14 mouse cellular contexts compared by ENCODE assay signal in the genomic region with DNA sequence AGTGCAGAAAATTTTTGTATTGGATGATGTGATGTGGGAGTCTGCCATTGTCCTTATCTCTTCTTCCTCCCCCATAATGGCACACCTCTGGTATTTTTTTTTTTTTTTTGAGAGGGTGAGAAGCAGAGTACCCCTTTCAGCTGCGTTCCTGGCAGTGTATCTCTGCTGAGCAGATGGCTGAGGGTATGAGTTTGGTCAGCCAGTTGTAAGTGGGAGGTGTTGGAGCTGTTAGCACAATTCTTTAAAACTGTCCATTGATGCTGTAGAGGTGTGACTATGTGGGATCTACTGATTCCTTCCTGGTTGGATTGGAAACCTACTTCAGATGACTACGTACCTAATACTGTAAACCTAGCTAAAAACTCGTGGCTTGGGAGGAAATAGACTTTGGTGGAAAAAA.
"Had no signal": no experiment of that assay in that cellular context is flagged by ENCODE, and none has a peak within 500 bp of the region (broad histone marks: within the 10 kb centered on the region; RNA-seq: fewer than 3 reads in every experiment).

No protein-coding gene starts in this region.

- DNase-seq: gastrocnemius, adult 2 months; gastrocnemius, postnatal 10 days; gastrocnemius, postnatal 25 days; heart, adult 18-20 months; heart, postnatal 10 days; heart, postnatal 4 days; kidney, adult 2 months; kidney, adult 9 months; kidney, postnatal 14 days; kidney, postnatal 36 days; layer of hippocampus, adult 9-11 months; layer of hippocampus, postnatal 36 days; liver; liver, embryonic 13.5 days had no signal
